Mouse (Mus musculus): ENCODE measurements at regions not wholly inside any gene's neighbourhood (a gene's known extent, or its start where the extent isn't known, plus 50 kb on each side); places are given as distances from the start of the nearest gene placed in this dataset.

GRCm38 (mm10) chrX:99292758-99293157, 156.8 kb downstream of the Efnb1 start:
- Histone ChIP-seq H3K27me3 (ENCODE audit: control insufficient read depth, insufficient read depth, low read length) (no peaks in the 10 kb centered on the region), H3K4me1 (replicated peaks; ENCODE audit: control insufficient read depth, insufficient read depth) (no peaks in the 10 kb centered on the region), H3K36me3 (ENCODE audit: control insufficient read depth, insufficient read depth, low read length) (no peaks in the 10 kb centered on the region), H3K27ac (replicated peaks) (no peak overlapping the region), H3K4me3 (ENCODE audit: low read depth, low read length) (no peak overlapping the region), H3K9ac (ENCODE audit: low read length) (no peak overlapping the region), H3K4me2 (replicated peaks; ENCODE audit: low read depth) (no peak overlapping the region), H3K9me3 (ENCODE audit: control insufficient read depth, low read length) (no peaks in the 10 kb centered on the region)
- ATAC-seq (ENCODE audit: low FRiP score, low TSS enrichment) (no peak), DNase-seq (ENCODE audit: low spot score) (no peak)
- WGBS = 69% methylated on average over 11 of the region's 11 CpGs
- no peak for TF ChIP-seq CTCF (IDR thresholded peaks at IDR 0.05; ENCODE audit: low read depth)
- no peak for TF ChIP-seq EP300 (optimal IDR thresholded peaks at IDR 0.05)

- ATAC-seq (ENCODE audit: low FRiP score, low TSS enrichment) (no peak), DNase-seq (ENCODE audit: low spot score) (no peak)
- Histone ChIP-seq H3K4me3 (ENCODE audit: low read depth, low read length) (no peak overlapping the region), H3K9ac (ENCODE audit: low read length) (no peak overlapping the region), H3K27ac (replicated peaks) (0 out of 2 replicates have a peak overlapping the region, but pooled peaks have one; percentile 45), H3K36me3 (ENCODE audit: control insufficient read depth, insufficient read depth, low read length) (no peaks in the 10 kb centered on the region), H3K9me3 (ENCODE audit: control insufficient read depth, low read length) (no peaks in the 10 kb centered on the region), H3K27me3 (ENCODE audit: control insufficient read depth, insufficient read depth, low read length) (no peaks in the 10 kb centered on the region), H3K4me2 (replicated peaks; ENCODE audit: low read depth) (no peak overlapping the region), H3K4me1 (replicated peaks; ENCODE audit: control insufficient read depth, insufficient read depth) (no peaks in the 10 kb centered on the region)
- no peak for TF ChIP-seq CTCF (IDR thresholded peaks at IDR 0.05; ENCODE audit: low read depth)
- TF ChIP-seq EP300 (optimal IDR thresholded peaks at IDR 0.05) = no peak
- 48% methylated on average over 5 of the region's 5 CpGs for WGBS
Measured at GRCm38 (mm10) chrX:99291965-99292364, 156.0 kb downstream of the Efnb1 start.

GRCm38 (mm10) chrX:99291423-99291963, 155.6 kb downstream of the Efnb1 start:
- H3K4me1 ChIP-seq (replicated peaks; ENCODE audit: control insufficient read depth, insufficient read depth) = no peaks in the 10 kb centered on the region
- H3K27ac ChIP-seq (replicated peaks) = 0 out of 2 replicates have a peak overlapping the region, but pooled peaks have one; percentile 45
- WGBS = 30% methylated on average over 8 of the region's 10 CpGs
- H3K9me3 ChIP-seq (ENCODE audit: control insufficient read depth, low read length) = no peaks in the 10 kb centered on the region
- H3K4me2 ChIP-seq (replicated peaks; ENCODE audit: low read depth) = no peak overlapping the region
- ATAC-seq (ENCODE audit: low FRiP score, low TSS enrichment) = peak; percentile 86
- no peaks in the 10 kb centered on the region for H3K36me3 ChIP-seq (ENCODE audit: control insufficient read depth, insufficient read depth, low read length)
- H3K27me3 ChIP-seq (ENCODE audit: control insufficient read depth, insufficient read depth, low read length) = no peaks in the 10 kb centered on the region
- no peak overlapping the region for H3K9ac ChIP-seq (ENCODE audit: low read length)
- TF ChIP-seq EP300 (optimal IDR thresholded peaks at IDR 0.05) (no peak), CTCF (IDR thresholded peaks at IDR 0.05; ENCODE audit: low read depth) (no peak)
- peak; percentile 30 for DNase-seq (ENCODE audit: low spot score)
- no peak overlapping the region for H3K4me3 ChIP-seq (ENCODE audit: low read depth, low read length)

- H3K27ac ChIP-seq (replicated peaks) = no peak overlapping the region
- no peak for DNase-seq (ENCODE audit: low spot score)
- H3K4me2 ChIP-seq (replicated peaks; ENCODE audit: low read depth) = no peak overlapping the region
- no peaks in the 10 kb centered on the region for H3K36me3 ChIP-seq (ENCODE audit: control insufficient read depth, insufficient read depth, low read length)
- H3K4me3 ChIP-seq (ENCODE audit: low read depth, low read length) = no peak overlapping the region
- WGBS = 87% methylated on average over 4 of the region's 4 CpGs
- H3K9me3 ChIP-seq (ENCODE audit: control insufficient read depth, low read length) = no peaks in the 10 kb centered on the region
- H3K4me1 ChIP-seq (replicated peaks; ENCODE audit: control insufficient read depth, insufficient read depth) = no peaks in the 10 kb centered on the region
- no peak overlapping the region for H3K9ac ChIP-seq (ENCODE audit: low read length)
- no peak for TF ChIP-seq EP300 (optimal IDR thresholded peaks at IDR 0.05)
- no peak for TF ChIP-seq CTCF (IDR thresholded peaks at IDR 0.05; ENCODE audit: low read depth)
- H3K27me3 ChIP-seq (ENCODE audit: control insufficient read depth, insufficient read depth, low read length) = no peaks in the 10 kb centered on the region
- no peak for ATAC-seq (ENCODE audit: low FRiP score, low TSS enrichment)
Measured at GRCm38 (mm10) chrX:99287988-99288387, 152.1 kb downstream of the Efnb1 start.

- no peak overlapping the region for H3K4me3 ChIP-seq (ENCODE audit: low read depth, low read length)
Measured at GRCm38 (mm10) chrX:99286876-99287275, 150.9 kb downstream of the Efnb1 start.

GRCm38 (mm10) chrX:99285611-99286010, 149.7 kb downstream of the Efnb1 start:
- Histone ChIP-seq H3K27me3 (ENCODE audit: control insufficient read depth, insufficient read depth, low read length) (no peaks in the 10 kb centered on the region), H3K27ac (replicated peaks) (0 out of 2 replicates have a peak overlapping the region, but pooled peaks have one; percentile 30), H3K9ac (ENCODE audit: low read length) (no peak overlapping the region), H3K4me1 (replicated peaks; ENCODE audit: control insufficient read depth, insufficient read depth) (no peaks in the 10 kb centered on the region), H3K36me3 (ENCODE audit: control insufficient read depth, insufficient read depth, low read length) (no peaks in the 10 kb centered on the region), H3K9me3 (ENCODE audit: control insufficient read depth, low read length) (no peaks in the 10 kb centered on the region), H3K4me2 (replicated peaks; ENCODE audit: low read depth) (no peak overlapping the region), H3K4me3 (ENCODE audit: low read depth, low read length) (no peak overlapping the region)
- peak; percentile 67; the same call in 1 of the 2 replicates for ATAC-seq (ENCODE audit: low FRiP score, low TSS enrichment)
- TF ChIP-seq EP300 (optimal IDR thresholded peaks at IDR 0.05) = no peak
- no peak for TF ChIP-seq CTCF (IDR thresholded peaks at IDR 0.05; ENCODE audit: low read depth)
- 25% methylated on average over 9 of the region's 9 CpGs for WGBS
- peak; percentile 37 for DNase-seq (ENCODE audit: low spot score)

More at GRCm38 (mm10) chrX:99286876-99287275, 150.9 kb downstream of the Efnb1 start:
- WGBS = 60% methylated on average over 2 of the region's 2 CpGs
- no peaks in the 10 kb centered on the region for H3K27me3 ChIP-seq (ENCODE audit: control insufficient read depth, insufficient read depth, low read length)
- H3K4me2 ChIP-seq (replicated peaks; ENCODE audit: low read depth) = no peak overlapping the region
- TF ChIP-seq CTCF (IDR thresholded peaks at IDR 0.05; ENCODE audit: low read depth) (no peak), EP300 (optimal IDR thresholded peaks at IDR 0.05) (no peak)
- no peaks in the 10 kb centered on the region for H3K9me3 ChIP-seq (ENCODE audit: control insufficient read depth, low read length)
- ATAC-seq (ENCODE audit: low FRiP score, low TSS enrichment) (no peak), DNase-seq (ENCODE audit: low spot score) (no peak)
- no peak overlapping the region for H3K27ac ChIP-seq (replicated peaks)
- no peak overlapping the region for H3K9ac ChIP-seq (ENCODE audit: low read length)
- H3K4me1 ChIP-seq (replicated peaks; ENCODE audit: control insufficient read depth, insufficient read depth) = no peaks in the 10 kb centered on the region
- H3K36me3 ChIP-seq (ENCODE audit: control insufficient read depth, insufficient read depth, low read length) = no peaks in the 10 kb centered on the region
